Mouse (Mus musculus) erythroblast, embryonic 14.5 days (primary cell): Measurements from ENCODE around the gene Tbc1d24. TPM values are rescaled to one million over a fixed set of nuclear protein-coding genes. Genes with fewer than 3 reads are reported as not detected.

Experiments used
- H3K27me3 ChIP-seq: 2 replicates; pipeline ENCODE4 v1.6.1; 2012; ENCODE audit warnings: inconsistent platforms; ENCODE audit not compliant: control insufficient read depth
- H3K36me3 ChIP-seq: 2 replicates; pipeline ENCODE4 v1.6.1; 2012; ENCODE audit warnings: mild to moderate bottlenecking, inconsistent platforms; ENCODE audit not compliant: control insufficient read depth
- H3K4me1 ChIP-seq: 2 replicates; pipeline ENCODE4 v1.6.1; 2012; ENCODE audit warnings: inconsistent platforms; ENCODE audit not compliant: control insufficient read depth
- H3K4me3 ChIP-seq: replicated peaks from 2 replicates; pipeline ENCODE3; 2012; ENCODE audit warnings: moderate library complexity, mild to moderate bottlenecking, inconsistent platforms
- H3K9me3 ChIP-seq: 2 replicates; pipeline ENCODE4 v1.6.1; 2012; ENCODE audit warnings: low read length, inconsistent platforms, mixed read lengths; ENCODE audit not compliant: control insufficient read depth
- GATA1 ChIP-seq: IDR thresholded peaks from 2 replicates; pipeline ENCODE4 v1.6.1; 2012; ENCODE audit warnings: low read length, inconsistent platforms, mixed read lengths
- TAL1 ChIP-seq: IDR thresholded peaks from 3 replicates; pipeline ENCODE4 v1.6.1; 2012; ENCODE audit warnings: low read length, inconsistent platforms, mixed read lengths
- polyA plus RNA-seq: library from polyadenylated mRNA; stranded (reverse); fragments of >175 nt; gene quantifications from 2 replicates; pipeline ENCODE4 v1.2.3, GENCODE M21; 2012

Gene Tbc1d24
- polyA plus RNA-seq, 1 experiment: 0.61 TPM

DNA sequence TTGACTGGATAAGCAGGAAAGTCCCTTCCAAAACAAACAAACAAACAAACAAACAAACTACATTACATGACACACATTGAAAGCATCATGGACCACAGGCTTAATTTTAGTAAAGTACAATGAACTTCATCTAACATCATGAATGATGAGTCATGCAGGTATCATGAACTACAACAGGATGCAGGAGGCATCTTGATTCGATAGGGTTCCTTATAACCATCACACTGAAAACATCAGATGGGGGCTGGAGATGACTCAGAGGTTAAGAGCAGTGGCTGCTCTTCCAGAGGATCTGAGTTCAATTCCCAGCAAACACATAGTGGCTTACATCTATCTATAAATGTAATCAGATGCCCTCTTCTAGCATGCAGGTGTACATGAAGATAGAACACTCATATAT lies 77.8 kb downstream of the Tbc1d24 start:
- no peak overlapping the region for H3K4me3 ChIP-seq
- H3K4me1 ChIP-seq: peaks cover 33% of the 10 kb centered on the region
- no peaks in the 10 kb centered on the region for H3K27me3 ChIP-seq
- TF ChIP-seq TAL1 (no peak), GATA1 (no peak)
- H3K9me3 ChIP-seq: no peaks in the 10 kb centered on the region
- peaks cover 27% of the 10 kb centered on the region for H3K36me3 ChIP-seq

DNA sequence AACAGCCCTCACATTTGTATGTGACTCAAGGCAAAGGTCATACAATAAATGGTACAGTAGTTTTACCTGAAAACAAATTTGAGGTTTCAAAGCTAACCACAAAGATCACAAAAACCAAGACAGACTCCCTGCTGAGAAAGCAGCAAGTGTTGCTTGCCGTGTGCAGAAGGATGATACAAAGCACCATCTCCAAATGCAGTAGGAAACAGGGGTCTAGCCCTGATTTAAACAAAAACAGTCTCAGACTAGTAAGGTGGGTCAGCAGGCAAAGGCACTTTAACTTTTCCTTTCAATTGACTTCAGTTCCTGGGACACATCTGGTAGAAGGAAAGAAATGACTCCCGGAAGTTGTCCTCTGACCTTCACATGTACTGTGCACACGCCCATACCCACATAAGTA lies 78.6 kb downstream of the Tbc1d24 start:
- Histone ChIP-seq H3K36me3 (peaks cover 28% of the 10 kb centered on the region), H3K4me1 (peaks cover 27% of the 10 kb centered on the region), H3K4me3 (no peak overlapping the region), H3K9me3 (no peaks in the 10 kb centered on the region), H3K27me3 (no peaks in the 10 kb centered on the region)
- TF ChIP-seq GATA1 (no peak), TAL1 (no peak)

Other genes starting within 250 kb of the Tbc1d24 start
- not detected in 2 replicates for gene Prss30, start 225.0 kb downstream of the Tbc1d24 start, polyA plus RNA-seq
- 2.9 and 3.4 TPM in 2 replicates for gene Prss22, start 207.5 kb downstream of the Tbc1d24 start, polyA plus RNA-seq
- gene Prss27, start 167.4 kb downstream of the Tbc1d24 start, polyA plus RNA-seq: not detected in 2 replicates
- 0.66 TPM in 2 replicates for gene Kctd5, start 132.1 kb downstream of the Tbc1d24 start, polyA plus RNA-seq
- 3.3 and 3.7 TPM in 2 replicates for gene Pdpk1, start 54.6 kb downstream of the Tbc1d24 start, polyA plus RNA-seq
- 7.0 and 9.1 TPM in 2 replicates for gene Amdhd2, start 41.8 kb downstream of the Tbc1d24 start, polyA plus RNA-seq
- gene Atp6v0c, start 35.9 kb downstream of the Tbc1d24 start, polyA plus RNA-seq: 65.8 and 80.2 TPM in 2 replicates
- gene Ntn3, start 4.0 kb upstream of the Tbc1d24 start, polyA plus RNA-seq: 0.36 and 0.47 TPM in 2 replicates
- gene Tedc2, start 15.3 kb upstream of the Tbc1d24 start, polyA plus RNA-seq: 5.8 and 7.7 TPM in 2 replicates
- 14.4 and 15.8 TPM in 2 replicates for gene Ccnf, start 45.9 kb upstream of the Tbc1d24 start, polyA plus RNA-seq
- gene Abca17, start 145.5 kb upstream of the Tbc1d24 start, polyA plus RNA-seq: not detected in 2 replicates
- 1.7 TPM in 2 replicates for gene Abca3, start 146.4 kb upstream of the Tbc1d24 start, polyA plus RNA-seq
- gene Rnps1, start 209.0 kb upstream of the Tbc1d24 start, polyA plus RNA-seq: 18.1 and 24.0 TPM in 2 replicates
- gene Eci1, start 221.1 kb upstream of the Tbc1d24 start, polyA plus RNA-seq: 9.3 and 10.6 TPM in 2 replicates
- 0.15 TPM in 1 of 2 replicates, not detected in the other for gene Dnase1l2, start 237.5 kb upstream of the Tbc1d24 start, polyA plus RNA-seq